Mouse (Mus musculus): Measurements from ENCODE around the gene Fnip2. TPM values are rescaled to one million over a fixed set of nuclear protein-coding genes. Genes with fewer than 3 reads are reported as not detected.
"Not testable (repeated sequence)": the region's sequence is repeated elsewhere in the genome, so short reads cannot be mapped to it uniquely, and the experiment has no call there.

Gene Fnip2
- polyA plus RNA-seq, 1 experiment from 2014 or later: 7.3 TPM

DNA sequence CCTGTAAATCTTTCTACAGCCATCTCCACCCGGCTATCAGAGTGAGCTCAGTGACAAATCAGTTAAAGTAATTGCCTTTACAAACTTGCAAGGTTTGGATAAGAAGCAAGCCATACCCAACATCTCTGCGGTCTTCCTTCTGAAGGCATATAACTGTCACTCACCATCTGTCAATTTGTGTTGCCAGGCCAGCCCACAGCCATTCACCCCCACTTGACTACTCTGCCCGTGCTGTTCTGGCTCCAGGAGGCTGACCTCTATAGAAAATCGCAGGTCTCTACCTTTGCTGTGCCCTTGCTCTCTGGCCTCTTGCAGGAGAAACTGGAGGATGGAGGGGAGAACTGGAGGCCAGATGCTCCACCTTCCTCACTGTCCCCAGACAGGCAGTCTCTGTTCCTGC lies 88.7 kb downstream of the Fnip2 start:
- H3K9ac ChIP-seq: no peak overlapping the region
- H3K36me3 ChIP-seq (replicated peaks): peaks cover 56% of the 10 kb centered on the region
- no peak for ATAC-seq (ENCODE audit: low FRiP score)
- no peak overlapping the region for H3K4me2 ChIP-seq
- no peak overlapping the region for H3K27ac ChIP-seq
- no peaks in the 10 kb centered on the region for H3K9me3 ChIP-seq
- no peak overlapping the region for H3K4me3 ChIP-seq (replicated peaks)
- WGBS: 86% methylated on average over 4 of the region's 4 CpGs
- H3K27me3 ChIP-seq: no peaks in the 10 kb centered on the region
- peaks cover 9% of the 10 kb centered on the region; the same call in 1 of the 2 replicates for H3K4me1 ChIP-seq

DNA sequence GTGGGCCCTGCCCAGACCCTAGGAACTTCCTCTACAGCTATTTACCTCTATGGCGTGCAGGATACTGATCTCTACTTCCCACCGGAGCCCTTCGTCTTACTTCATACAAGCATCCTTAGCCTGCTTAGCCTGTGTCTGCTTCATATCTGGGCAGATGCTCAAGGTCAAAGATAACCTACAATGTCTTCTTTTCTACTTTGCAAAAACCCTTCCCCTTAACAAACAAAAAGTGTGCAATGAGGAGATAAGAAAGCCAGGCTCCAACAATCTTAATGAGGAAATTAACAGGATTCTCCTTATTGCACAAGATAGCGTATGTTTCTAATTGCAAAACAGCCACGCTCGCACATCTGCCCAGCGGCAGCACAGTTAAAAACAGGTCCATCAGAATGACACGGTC lies 89.2 kb downstream of the Fnip2 start:
- no peaks in the 10 kb centered on the region for H3K9me3 ChIP-seq
- H3K4me3 ChIP-seq (replicated peaks): no peak overlapping the region
- no peaks in the 10 kb centered on the region for H3K27me3 ChIP-seq
- 94% methylated on average over 8 of the region's 8 CpGs for WGBS
- no peak overlapping the region for H3K27ac ChIP-seq
- H3K4me1 ChIP-seq: peaks cover 14% of the 10 kb centered on the region; the same call in 1 of the 2 replicates
- no peak for ATAC-seq (ENCODE audit: low FRiP score)
- no peak overlapping the region for H3K9ac ChIP-seq
- peaks cover 51% of the 10 kb centered on the region for H3K36me3 ChIP-seq (replicated peaks)
- no peak overlapping the region for H3K4me2 ChIP-seq

DNA sequence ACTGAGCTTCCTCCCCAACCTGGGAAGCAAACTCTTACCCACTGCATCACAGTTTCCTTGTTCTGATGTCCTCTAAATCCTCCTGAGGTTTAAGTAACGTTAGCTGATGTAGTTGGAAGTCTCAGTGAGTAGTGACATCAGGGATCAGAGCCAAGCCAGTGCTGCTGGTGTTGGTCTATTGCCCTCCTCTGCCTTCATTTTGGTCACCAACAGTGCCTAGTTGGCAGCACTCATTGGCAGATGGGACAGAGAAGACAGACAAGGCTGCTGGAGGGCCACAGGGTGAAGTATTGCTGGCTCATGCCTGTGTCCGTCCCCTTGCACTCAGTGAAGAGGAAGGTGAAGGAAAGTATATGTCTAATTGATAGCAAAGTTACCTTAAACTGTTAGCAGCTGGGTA lies 91.6 kb downstream of the Fnip2 start:
- H3K27ac ChIP-seq: no peak overlapping the region
- no peak overlapping the region for H3K9ac ChIP-seq
- 89% methylated on average over 2 of the region's 2 CpGs for WGBS
- H3K27me3 ChIP-seq: no peaks in the 10 kb centered on the region
- no peak for ATAC-seq (ENCODE audit: low FRiP score)
- peaks cover 14% of the 10 kb centered on the region; the same call in 1 of the 2 replicates for H3K4me1 ChIP-seq
- no peak overlapping the region for H3K4me3 ChIP-seq (replicated peaks)
- H3K36me3 ChIP-seq (replicated peaks): peaks cover 36% of the 10 kb centered on the region
- H3K9me3 ChIP-seq: no peaks in the 10 kb centered on the region
- H3K4me2 ChIP-seq: no peak overlapping the region

DNA sequence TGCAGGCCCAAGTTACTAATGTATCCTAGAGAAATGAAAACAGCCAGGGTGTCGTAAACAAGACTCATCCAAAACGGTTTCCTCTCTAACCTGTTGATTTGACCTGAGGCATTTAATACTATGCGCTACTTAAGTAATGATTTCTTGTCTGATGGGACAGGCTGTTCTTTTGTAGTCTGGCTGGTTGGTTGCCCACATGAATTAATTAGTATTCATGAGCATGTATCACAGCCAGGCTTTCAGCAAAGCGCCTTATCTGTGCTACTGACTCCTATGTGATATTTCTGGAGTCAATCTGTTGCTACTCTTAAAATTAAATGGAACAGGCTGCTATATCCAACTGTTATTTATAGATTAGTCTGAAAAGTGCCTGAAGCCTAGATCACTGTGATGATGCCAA lies 92.7 kb downstream of the Fnip2 start:
- no peak overlapping the region for H3K4me2 ChIP-seq
- no peaks in the 10 kb centered on the region for H3K9me3 ChIP-seq
- no peak overlapping the region for H3K9ac ChIP-seq
- peaks cover 14% of the 10 kb centered on the region; the same call in 1 of the 2 replicates for H3K4me1 ChIP-seq
- peaks cover 26% of the 10 kb centered on the region for H3K36me3 ChIP-seq (replicated peaks)
- H3K27ac ChIP-seq: no peak overlapping the region
- H3K4me3 ChIP-seq (replicated peaks): no peak overlapping the region
- 0 out of 2 replicates have a peak, but pooled peaks have one; percentile 57 for ATAC-seq (ENCODE audit: low FRiP score)
- WGBS: 49% methylated on average over 4 of the region's 4 CpGs
- H3K27me3 ChIP-seq: no peaks in the 10 kb centered on the region

DNA sequence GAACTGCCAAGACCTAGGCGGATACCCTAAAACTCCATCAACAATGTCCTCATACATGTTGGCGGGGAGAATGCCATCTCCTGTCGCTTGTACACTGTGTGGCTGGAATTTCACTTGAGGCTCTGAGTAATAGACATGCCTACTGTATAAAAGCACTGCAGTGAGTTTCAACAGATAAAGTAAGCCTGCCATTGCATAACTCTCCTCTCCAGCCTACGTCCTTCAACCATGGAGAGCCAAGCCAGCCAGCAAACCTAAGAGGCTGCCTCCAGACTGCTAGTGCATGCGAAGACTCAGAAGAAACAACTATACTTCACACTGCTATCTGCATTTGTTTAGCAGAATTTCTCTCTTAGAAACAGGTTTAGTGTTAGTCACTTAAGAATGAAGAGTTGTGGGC lies 95.2 kb downstream of the Fnip2 start:
- Histone ChIP-seq H3K27ac (no peak overlapping the region), H3K9me3 (no peaks in the 10 kb centered on the region), H3K27me3 (no peaks in the 10 kb centered on the region), H3K4me1 (peaks cover 14% of the 10 kb centered on the region; the same call in 1 of the 2 replicates), H3K4me2 (no peak overlapping the region), H3K4me3 (replicated peaks) (no peak overlapping the region), H3K9ac (no peak overlapping the region), H3K36me3 (replicated peaks) (peaks cover 18% of the 10 kb centered on the region)
- ATAC-seq (ENCODE audit: low FRiP score): no peak
- WGBS: 96% methylated on average over 5 of the region's 5 CpGs

DNA sequence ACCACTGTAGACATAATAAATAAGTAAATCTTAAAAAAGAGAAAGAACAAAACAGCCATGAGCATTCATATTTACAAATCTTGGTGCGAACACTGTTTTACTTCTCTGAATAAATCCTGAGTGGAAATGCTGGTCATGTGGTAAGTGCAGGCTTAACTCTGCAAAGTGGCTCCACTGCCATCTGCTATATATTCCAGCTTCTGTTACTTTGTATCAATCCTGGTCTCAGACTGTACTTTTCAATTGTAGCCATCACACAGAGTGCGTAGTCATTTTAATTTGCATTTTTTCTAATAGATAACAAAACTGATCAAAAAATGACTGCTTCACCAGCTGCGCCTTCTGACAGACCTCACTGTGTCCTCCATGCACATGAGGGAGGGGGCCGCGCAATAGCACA lies 98.2 kb downstream of the Fnip2 start:
- Histone ChIP-seq H3K27ac (no peak overlapping the region), H3K9me3 (no peaks in the 10 kb centered on the region), H3K27me3 (no peaks in the 10 kb centered on the region), H3K4me3 (replicated peaks) (no peak overlapping the region), H3K36me3 (replicated peaks) (peaks cover 24% of the 10 kb centered on the region), H3K9ac (no peak overlapping the region), H3K4me1 (peaks cover 6% of the 10 kb centered on the region; the same call in 1 of the 2 replicates), H3K4me2 (no peak overlapping the region)
- no peak for ATAC-seq (ENCODE audit: low FRiP score)
- 97% methylated on average over 5 of the region's 5 CpGs for WGBS

DNA sequence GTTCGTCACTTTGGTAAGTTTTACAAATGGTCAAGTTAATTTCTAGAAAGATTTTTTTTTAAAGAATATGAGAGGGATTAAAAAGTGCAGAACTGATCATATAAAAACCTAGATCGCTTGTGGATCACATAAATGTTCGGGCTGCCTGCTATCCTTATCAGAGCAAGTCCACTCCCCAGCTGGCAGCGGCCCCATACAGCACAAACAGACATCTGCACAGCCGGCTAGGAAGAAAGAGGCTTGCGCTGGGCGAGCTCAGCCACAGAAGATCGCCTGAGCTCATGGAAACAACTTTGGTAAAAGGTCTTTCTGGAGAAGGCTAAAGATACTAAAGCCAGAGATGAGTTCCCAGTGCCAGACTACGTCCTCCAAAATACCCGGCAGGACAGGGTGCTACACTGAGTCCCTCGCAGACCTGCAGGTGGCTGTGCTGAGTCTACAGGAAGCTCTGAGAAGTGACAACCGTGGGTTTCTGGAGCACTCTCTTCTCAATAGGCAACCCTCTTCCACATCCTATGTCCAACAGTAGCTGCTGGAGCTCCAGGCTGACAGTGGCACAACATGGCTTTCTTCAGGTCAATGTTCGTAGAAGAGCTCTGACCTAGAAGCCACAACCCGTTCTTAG lies 108.8 kb downstream of the Fnip2 start:
- no peak overlapping the region for H3K4me3 ChIP-seq (replicated peaks)
- no peak for ATAC-seq (ENCODE audit: low FRiP score)
- peaks cover 39% of the 10 kb centered on the region for H3K36me3 ChIP-seq (replicated peaks)
- WGBS: 92% methylated on average over 14 of the region's 14 CpGs
- H3K9ac ChIP-seq: no peak overlapping the region
- H3K4me1 ChIP-seq: no peaks in the 10 kb centered on the region
- H3K4me2 ChIP-seq: no peak overlapping the region
- no peaks in the 10 kb centered on the region for H3K9me3 ChIP-seq
- no peaks in the 10 kb centered on the region for H3K27me3 ChIP-seq
- no peak overlapping the region; the same call in 1 of the 2 replicates for H3K27ac ChIP-seq

DNA sequence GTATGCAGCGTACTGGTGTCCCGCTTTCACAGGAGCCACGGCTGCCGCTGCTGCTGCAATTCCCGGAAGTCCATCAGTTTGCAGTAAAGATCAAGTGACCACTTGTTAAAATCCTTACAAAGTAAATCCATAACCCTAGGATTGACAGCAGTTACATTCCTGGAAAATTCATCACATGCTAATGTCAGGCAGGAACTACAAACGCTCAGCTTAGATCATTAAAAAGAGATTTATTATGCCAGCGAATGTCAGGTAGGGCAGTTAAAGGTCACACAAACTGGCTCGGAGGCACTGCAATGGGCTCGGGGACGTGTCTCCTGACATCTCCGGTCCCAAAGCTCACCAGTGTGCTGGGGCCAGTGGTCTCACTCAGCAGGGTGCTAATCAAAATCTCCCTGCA lies 111.8 kb downstream of the Fnip2 start:
- H3K27ac ChIP-seq: no peak overlapping the region
- no peaks in the 10 kb centered on the region for H3K27me3 ChIP-seq
- H3K36me3 ChIP-seq (replicated peaks): peaks cover 28% of the 10 kb centered on the region
- WGBS: 78% methylated on average over 11 of the region's 11 CpGs
- no peak overlapping the region for H3K9ac ChIP-seq
- H3K4me2 ChIP-seq: no peak overlapping the region
- peaks cover 10% of the 10 kb centered on the region for H3K4me1 ChIP-seq
- ATAC-seq (ENCODE audit: low FRiP score): no peak
- no peak overlapping the region for H3K4me3 ChIP-seq (replicated peaks)
- no peaks in the 10 kb centered on the region for H3K9me3 ChIP-seq

DNA sequence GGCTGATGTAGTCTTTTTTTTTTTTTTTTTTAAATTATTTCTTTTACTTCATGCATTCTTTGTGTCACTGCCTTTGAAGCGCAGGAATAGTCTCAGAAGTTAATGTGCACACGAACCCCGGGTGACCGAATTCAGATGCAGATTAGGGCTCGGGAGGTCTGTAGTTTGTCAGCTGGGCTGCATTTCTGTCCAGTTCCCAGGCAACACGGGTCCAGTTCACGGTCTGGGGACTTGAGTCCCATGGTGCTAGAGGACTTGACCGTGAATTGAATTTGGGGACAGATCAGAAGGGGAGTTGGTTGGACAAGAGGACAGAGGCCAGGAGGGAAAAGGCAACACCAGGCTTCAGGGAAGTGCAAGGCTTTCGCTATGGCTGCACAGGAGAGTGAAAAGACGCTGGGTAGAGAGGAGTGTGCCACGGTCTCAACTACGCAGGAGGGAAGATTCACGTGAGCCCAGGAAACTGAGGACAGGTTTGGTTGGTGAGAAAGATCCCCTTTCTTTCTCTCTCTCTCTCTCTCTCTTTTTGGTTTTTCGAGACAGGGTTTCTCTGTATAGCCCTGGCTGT lies 114.8 kb downstream of the Fnip2 start:
- Histone ChIP-seq H3K4me2 (no peak overlapping the region), H3K4me3 (replicated peaks) (no peak overlapping the region), H3K27ac (no peak overlapping the region), H3K9ac (no peak overlapping the region), H3K27me3 (no peaks in the 10 kb centered on the region), H3K9me3 (no peaks in the 10 kb centered on the region), H3K36me3 (replicated peaks) (peaks cover 7% of the 10 kb centered on the region), H3K4me1 (peaks cover 10% of the 10 kb centered on the region)
- WGBS: 38% methylated on average over 14 of the region's 14 CpGs
- peak; percentile 78 for ATAC-seq (ENCODE audit: low FRiP score)

DNA sequence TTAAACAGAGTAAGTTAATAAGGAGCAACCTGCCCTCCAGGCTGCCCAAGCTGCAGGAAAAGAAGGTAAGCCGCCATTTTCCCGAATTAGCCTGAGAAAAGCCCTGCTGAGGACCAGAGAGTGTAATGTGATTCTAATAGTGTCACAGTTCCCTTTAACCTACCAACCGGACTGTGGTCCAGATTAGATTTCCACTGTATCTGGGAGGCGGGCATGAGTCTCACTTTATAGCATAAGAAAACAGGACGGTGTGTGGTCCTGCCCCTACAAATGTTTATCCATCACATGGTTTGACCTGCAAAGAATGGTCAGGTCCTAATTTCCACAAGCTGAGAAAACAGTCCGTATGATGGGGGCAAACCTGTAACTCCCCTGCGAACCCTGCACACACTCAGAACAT lies 118.2 kb downstream of the Fnip2 start:
- H3K9ac ChIP-seq: no peak overlapping the region
- H3K27ac ChIP-seq: no peak overlapping the region
- no peaks in the 10 kb centered on the region for H3K27me3 ChIP-seq
- no peak overlapping the region for H3K4me3 ChIP-seq (replicated peaks)
- WGBS: 79% methylated on average over 7 of the region's 7 CpGs
- no peak overlapping the region for H3K4me2 ChIP-seq
- no peaks in the 10 kb centered on the region for H3K36me3 ChIP-seq (replicated peaks)
- peaks cover 10% of the 10 kb centered on the region for H3K4me1 ChIP-seq
- no peaks in the 10 kb centered on the region for H3K9me3 ChIP-seq
- ATAC-seq (ENCODE audit: low FRiP score): no peak

DNA sequence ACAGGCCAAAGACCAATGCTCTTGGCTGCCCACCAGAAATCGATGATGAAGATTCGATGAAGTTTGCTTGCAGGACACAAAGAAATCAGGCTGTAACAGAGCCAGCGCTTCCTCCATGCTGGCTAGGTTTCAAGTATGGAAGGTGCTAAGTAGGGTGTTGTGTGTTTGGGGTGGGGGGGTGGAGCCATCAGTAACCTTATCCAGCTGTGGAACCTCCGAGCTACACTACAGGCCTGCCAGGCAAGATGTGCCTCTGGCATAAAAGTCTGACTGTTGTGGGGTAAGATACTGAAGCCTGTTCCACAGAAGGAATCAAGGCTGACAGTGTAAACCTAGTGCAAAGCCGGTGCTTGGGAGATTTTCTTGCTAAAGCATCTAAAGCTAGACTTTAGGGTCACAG lies 119.2 kb downstream of the Fnip2 start:
- Histone ChIP-seq H3K4me2 (no peak overlapping the region), H3K9ac (no peak overlapping the region), H3K4me1 (peaks cover 10% of the 10 kb centered on the region), H3K36me3 (replicated peaks) (no peaks in the 10 kb centered on the region), H3K27me3 (no peaks in the 10 kb centered on the region), H3K9me3 (no peaks in the 10 kb centered on the region), H3K4me3 (replicated peaks) (no peak overlapping the region), H3K27ac (no peak overlapping the region)
- WGBS: 88% methylated on average over 5 of the region's 5 CpGs
- ATAC-seq (ENCODE audit: low FRiP score): no peak

DNA sequence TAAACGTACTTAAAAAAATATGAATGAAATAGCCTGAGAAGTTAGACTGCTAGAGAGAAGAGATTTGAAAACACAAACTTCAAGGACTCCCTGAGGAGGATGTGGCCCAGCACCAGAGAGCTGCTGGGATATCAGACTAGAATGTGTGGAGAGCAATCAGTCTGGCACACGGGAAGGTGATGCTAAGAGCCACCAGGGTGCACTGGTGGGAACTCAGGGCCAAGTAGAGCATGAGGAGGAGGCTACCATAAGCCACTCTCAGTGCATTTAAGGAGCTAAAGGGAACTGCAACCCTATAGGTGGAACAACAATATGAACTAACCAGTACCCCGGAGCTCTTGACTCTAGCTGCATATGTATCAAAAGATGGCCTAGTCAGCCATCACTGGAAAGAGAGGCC lies 120.9 kb downstream of the Fnip2 start:
- H3K27ac ChIP-seq; H3K9ac ChIP-seq; H3K36me3 ChIP-seq (replicated peaks); H3K4me1 ChIP-seq; H3K4me2 ChIP-seq; H3K4me3 ChIP-seq (replicated peaks); H3K27me3 ChIP-seq; ATAC-seq (ENCODE audit: low FRiP score); H3K9me3 ChIP-seq: not testable (repeated sequence)
- WGBS: 88% methylated on average over 3 of the region's 3 CpGs

DNA sequence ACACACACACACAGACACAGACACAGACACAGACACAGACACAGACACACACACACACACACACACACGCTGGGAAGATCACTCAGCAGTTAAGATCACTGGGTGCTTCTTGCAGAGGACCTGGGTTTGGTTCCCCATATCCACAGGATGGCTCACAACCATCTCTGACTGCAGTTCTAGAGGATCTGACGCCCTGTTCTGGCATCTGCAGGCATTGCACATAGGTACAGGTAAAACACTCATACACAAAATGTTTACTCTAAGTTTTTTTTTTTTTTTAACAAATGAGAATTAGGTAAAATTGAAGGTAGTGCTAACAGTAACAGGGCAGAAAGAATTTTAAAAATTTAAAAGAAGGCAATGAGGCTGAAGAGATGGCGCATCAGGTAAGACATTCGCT lies 121.5 kb downstream of the Fnip2 start:
- H3K4me3 ChIP-seq (replicated peaks): no peak overlapping the region
- no peak overlapping the region for H3K4me2 ChIP-seq
- no peak for ATAC-seq (ENCODE audit: low FRiP score)
- no peak overlapping the region for H3K27ac ChIP-seq
- no peaks in the 10 kb centered on the region for H3K27me3 ChIP-seq
- H3K4me1 ChIP-seq: no peaks in the 10 kb centered on the region; the same call in 1 of the 2 replicates
- H3K36me3 ChIP-seq (replicated peaks): no peaks in the 10 kb centered on the region
- no peak overlapping the region for H3K9ac ChIP-seq
- no peaks in the 10 kb centered on the region for H3K9me3 ChIP-seq
- WGBS: 96% methylated on average over 4 of the region's 4 CpGs
